Mouse (Mus musculus) adrenal gland, adult 18-20 months (tissue): ENCODE measurements around the gene Eml1. TPM values are rescaled to one million over a fixed set of nuclear protein-coding genes. Genes with fewer than 3 reads are reported as not detected.

Experiments used
- DNase-seq, 2 experiments: peaks; one replicate each; pipeline ENCODE4 v3.0.0; 2021 to 2022; ENCODE audit warnings: low spot score in 2 of 2
- total RNA-seq, 2 experiments: library from RNA; stranded (reverse); gene quantifications; 1 replicate in 1 of 2; 2 replicates in 1 of 2; pipeline ENCODE4 v1.2.3; 2021

Gene Eml1
- total RNA-seq, 2 experiments from 2014 or later = 19.7 to 19.9 TPM

DNA sequence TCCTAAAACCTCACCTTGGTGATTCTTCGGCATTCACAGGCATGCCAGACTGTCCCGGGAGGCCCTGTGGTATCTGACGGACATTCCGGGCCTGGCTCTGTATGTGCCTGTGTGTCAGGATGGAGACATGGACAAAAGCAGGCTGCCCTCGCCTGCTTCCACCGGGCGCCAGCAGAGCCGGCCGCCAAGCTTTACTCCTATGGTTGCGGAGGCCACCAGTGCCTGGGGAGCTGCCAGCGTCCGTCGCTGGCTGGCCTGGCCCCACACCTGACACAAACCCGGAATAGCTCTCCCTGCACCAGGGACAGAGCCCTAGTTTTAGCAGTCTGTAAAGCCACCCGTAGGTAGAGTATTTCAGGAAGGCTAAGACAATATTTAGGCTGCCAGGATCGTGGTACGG is 1.5 kb downstream of the Eml1 start:
- DNase-seq = no peak

DNA sequence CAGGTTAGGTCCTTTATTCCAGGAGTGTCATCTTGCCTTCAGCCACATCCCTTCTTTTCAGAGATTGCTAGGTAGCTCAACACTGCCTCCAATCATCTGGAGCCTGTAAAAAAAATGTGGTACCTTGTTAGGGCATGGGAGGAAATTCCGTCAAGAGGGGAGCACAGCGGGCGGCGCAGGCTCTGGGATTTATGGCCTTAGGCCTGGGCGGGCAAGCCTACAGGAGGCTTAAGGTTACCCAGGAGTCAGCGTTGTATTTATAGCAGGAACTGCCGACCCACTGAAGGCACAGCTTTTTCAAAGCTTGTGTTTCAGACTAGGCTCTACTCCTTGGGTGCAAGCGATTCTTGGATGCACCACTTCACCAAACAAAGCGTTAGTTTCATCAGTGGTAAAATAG is 2.9 kb downstream of the Eml1 start:
- no peak for DNase-seq

- no peak for DNase-seq
These were observed 3.9 kb downstream of the Eml1 start for GRCm38 (mm10) chr12:108374689-108375088.

DNA sequence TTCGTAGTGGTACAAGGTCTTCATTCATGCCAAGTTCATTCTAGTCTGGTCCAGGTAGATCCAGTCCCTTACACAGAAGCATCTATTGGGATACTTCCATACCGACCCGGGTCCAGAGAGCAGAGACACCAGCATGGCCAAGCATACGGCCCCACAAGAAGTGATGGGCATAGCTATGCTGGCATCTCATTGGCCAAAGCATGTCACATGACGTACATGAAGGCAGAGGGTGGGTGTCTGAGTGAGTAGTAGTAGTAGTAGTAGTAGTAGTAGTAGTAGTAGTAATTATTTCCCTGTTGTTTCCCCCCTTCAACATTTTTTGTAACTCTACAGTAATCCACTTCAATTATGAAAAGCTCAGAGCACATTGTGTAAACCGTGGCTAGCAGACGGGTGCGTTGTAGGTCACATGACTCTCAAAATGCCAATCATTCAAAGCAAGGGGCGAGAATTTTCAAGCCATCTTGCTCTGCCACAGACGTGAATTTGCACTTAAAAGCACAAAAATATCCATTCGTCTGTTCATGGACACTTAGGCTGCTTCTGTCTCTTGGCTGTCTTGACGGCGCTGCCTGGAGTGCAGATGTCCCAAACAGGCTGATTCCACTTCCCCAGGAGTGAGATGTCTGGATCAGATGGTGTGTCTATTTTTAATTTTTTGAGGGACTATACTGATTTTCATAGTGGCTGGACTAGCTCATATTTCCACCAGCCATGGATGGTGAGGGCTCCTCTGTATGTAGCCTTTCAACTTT is 7.8 kb downstream of the Eml1 start:
- DNase-seq = no peak

DNA sequence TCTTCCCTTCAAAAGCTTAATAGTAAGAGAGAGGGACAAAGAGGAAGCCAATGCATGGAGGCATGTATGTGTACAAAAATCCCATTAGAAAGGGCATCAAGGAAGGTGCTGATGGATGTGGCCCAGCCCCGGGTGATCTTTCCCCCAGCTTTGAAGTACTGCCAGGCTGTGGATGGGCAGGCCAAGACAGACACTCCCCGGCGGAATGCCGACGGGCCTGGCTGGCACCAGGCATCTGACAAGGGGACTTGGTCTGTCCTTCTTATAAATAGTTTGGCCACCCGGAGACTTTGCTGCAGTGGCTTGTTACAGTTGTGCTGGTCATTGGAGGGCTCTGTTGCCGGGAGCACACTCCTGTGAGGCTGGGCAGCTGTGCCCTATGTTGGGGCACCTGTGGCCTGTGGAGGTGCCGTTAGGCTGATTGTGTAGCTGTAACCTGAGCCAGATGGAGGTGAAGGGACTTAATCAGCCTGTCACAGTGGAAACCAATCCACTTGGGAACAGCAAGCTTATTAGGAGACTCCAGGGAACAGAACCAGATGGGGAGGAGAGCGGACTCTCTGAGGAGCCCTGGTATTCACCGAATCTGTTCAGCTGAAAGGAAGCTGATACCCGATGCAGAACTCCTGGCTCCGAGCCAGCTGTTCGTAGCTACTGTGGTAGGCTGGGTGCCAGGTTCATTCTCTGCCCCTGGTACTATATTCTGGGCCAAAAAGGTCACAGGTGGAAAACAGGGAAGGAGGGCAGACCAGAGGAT is 15.9 kb downstream of the Eml1 start:
- no peak for DNase-seq

DNA sequence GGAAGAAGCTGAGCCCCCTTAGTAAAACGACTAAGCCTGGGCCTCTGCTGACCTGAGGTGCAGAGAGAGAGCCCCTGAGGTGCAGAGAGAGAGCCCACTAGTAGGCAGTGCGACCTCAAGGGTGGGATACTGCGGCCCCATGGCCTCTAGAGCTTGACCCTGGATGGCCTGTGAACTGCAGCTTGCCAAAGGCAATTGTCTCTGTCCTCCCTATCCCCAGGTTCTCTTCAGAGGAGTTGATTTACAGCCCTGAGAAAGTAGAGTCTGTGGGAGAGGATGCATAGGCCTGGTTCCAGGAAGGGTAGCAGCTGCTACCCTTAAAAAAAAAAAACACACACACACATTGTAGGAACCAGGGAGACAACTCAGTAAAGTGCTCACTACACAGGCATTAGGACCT is 19.0 kb downstream of the Eml1 start:
- DNase-seq = no peak

DNA sequence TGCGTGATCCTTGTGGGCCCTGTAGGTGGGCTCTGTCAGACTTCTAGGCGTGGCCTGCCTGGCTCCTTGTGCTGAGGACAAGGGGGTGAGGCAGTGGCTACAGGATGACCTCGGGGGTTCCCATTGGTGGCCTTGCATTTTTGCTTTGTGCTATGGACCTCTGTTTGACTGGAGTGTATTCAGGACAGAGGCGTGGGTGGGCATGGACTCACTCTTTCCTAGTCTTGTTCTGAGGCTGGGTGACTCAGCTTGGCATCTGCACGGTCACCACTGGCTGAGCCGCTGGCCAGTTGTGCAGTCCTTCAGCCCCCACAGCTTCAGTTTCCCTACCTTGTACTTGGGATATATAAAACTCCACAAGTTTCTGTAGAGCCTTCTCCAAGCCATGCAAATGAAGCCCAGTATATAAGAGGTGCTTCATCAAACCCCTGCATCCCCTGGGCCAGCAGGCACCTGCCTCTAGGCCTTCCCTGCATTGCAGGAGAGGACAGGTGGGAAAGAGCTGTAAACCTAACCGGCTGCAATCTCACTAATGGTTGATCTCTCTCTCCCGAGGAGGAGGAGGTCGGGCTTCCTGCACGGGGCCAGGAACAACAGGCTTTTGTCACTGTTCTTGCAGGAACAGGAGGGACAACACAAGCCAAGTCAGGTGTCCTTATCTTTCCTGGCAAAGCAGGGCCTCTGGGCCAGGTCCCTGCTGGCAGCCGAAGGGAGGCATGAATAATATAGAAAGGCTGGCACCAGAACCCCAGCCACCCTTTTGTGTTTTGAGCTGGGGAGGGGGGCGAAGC is 21.7 kb downstream of the Eml1 start:
- peak in 1 of 2 experiments; percentile 53 for DNase-seq

- no peak for DNase-seq
These were observed 22.3 kb downstream of the Eml1 start for GRCm38 (mm10) chr12:108393082-108393481.

DNA sequence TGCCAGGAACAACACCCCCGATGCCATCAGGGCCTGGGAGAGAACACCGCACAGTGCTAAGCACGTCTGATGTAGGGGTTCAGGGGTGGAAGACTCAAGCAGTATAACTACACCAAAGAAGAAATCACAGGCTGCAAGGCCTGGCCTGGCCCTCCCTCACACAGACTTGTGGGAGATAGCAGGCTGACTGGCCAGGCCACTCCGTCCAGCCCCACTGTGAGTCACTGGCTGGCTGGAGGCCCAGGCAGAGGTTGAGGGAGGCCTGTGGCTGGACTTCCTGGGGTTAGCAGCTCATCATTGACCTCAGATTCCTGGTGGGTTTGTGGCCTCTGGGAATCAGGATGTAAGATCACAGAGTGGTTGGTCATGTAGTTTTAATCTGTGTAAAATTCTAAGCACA is 22.9 kb downstream of the Eml1 start:
- peak; percentile 86 to 89 for DNase-seq

- no peak for DNase-seq
These were observed 24.0 kb downstream of the Eml1 start for GRCm38 (mm10) chr12:108394534-108395284.

DNA sequence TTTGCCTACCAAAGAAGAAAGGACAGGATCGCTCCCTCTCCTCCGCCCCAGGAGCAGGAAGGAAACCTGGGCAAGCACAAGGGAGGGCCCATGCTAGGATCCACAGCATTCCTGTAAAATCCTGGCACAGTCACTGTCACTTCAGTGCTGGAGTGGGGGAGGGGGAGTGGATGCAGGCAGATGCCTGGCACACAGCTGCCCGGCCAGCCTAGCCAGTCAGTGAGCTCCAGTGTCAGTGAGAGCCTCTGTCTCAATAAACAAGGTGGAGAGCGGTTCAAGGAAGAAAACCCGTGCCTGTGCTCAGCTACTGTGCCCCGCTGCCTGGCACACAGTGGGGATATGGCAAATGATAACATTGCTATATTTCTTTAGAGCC is 24.5 kb downstream of the Eml1 start:
- DNase-seq = no peak

GRCm38 (mm10) chr12:108396081-108396947 is 25.6 kb downstream of the Eml1 start:
- no peak for DNase-seq

GRCm38 (mm10) chr12:108398681-108399080 is 27.9 kb downstream of the Eml1 start:
- DNase-seq = no peak

DNA sequence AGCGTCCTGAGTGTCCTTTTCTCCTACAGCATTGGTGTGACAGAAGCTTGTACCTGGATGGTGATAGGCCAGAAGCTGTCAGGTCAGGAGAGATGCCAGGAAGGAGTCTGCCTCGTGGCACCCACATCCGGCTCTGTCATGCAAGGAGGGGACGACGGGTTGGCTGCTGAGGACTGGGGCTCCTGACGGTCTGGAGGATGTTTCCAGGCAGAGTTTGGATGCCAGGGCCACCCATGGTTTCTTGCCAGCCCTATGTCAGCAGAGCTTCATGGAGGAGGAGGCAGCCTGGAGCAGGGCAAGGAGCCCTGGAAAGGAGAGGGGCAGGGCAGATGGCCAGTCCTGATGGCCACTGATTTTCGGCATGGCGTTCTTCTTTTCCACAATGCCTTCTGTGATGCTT is 28.4 kb downstream of the Eml1 start:
- DNase-seq = no peak

GRCm38 (mm10) chr12:108400951-108401350 is 30.2 kb downstream of the Eml1 start:
- no peak for DNase-seq

GRCm38 (mm10) chr12:108403957-108404356 is 33.2 kb downstream of the Eml1 start:
- DNase-seq = no peak

DNA sequence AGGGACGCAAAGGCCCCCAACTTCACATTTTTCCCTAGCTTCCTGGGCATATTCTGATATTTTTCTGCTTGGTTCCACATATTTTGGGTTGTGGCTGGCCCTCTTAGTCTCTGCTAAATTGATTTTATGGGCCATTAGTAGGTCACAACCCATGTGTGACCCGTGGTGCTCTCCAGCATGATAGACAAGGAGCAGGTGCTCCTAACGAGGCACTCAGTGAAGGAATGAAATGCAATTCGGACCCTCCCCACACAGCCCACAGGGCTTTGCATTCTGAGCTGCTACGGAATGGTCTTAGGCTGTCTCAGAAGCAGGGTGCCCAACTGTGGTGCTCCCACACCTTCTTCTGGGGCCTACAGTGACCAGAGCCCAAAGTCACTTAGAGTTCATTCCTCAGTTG is 38.3 kb downstream of the Eml1 start:
- no peak for DNase-seq

- DNase-seq = no peak
These were observed 39.9 kb downstream of the Eml1 start for GRCm38 (mm10) chr12:108410416-108411208.

GRCm38 (mm10) chr12:108414932-108415331 is 44.2 kb downstream of the Eml1 start:
- no peak for DNase-seq
